Mouse (Mus musculus): ENCODE measurements around the gene Serhl. TPM values are rescaled to one million over a fixed set of nuclear protein-coding genes. Genes with fewer than 3 reads are reported as not detected.
"Not testable (repeated sequence)": the region's sequence is repeated elsewhere in the genome, so short reads cannot be mapped to it uniquely, and the experiment has no call there.

Gene Serhl
- 57.1 and 58.9 TPM in 2 replicates for polyA plus RNA-seq (2016; fragmentation: Nextera tagmentation; extraction: Ambion mirVana)

DNA sequence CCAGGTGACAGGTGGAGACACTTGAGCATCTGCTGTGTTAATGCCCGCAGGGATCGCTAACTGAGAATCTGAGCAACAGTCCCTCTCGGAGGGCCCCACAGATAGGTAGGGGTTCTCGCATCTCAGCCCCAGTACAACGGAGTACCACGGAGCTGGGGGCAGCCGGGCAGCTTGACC lies at the start of gene Serhl:
Gene Serhl, plus strand, starts transcription at position 78 of the 177 bp plus-strand sequence.
- Histone ChIP-seq H3K27ac (no peak within 1 kb of the TSS), H3K4me3 (peak within 1 kb of the TSS; percentile 35), H3K4me1 (replicated peaks) (peaks cover 27% of the 10 kb centered on the region), H3K27me3 (ENCODE audit: insufficient read depth, poor library complexity, severe bottlenecking) (peaks cover 52% of the 10 kb centered on the region), H3K9me3 (no peaks in the 10 kb centered on the region), H3K36me3 (no peaks in the 10 kb centered on the region)
- 13% methylated on average over 7 of the region's 7 CpGs for WGBS
- DNase-seq (ENCODE audit: low spot score): no peak

DNA sequence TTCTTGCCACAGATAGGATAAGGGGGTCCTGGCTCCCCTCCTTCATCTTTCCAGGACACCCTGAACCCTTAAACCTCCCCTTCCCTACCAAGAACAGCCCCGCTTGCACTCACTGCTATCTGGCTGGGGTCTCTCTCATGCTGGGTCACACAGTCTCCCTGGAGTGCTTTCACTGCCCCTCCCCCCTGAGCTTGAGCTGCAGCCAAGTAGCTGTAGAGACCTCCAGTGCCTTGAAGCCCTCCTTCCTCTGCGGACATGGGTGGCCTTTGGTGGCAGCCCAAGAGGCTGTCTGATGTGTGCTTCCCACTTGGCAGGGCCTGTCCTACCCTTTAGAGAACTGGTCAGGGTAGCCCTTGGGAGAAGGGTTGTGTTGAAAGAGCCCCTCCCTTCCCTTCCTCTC lies 49.1 kb upstream of the Serhl start:
- Histone ChIP-seq H3K9me3 (no peaks in the 10 kb centered on the region), H3K4me1 (replicated peaks) (peaks cover 41% of the 10 kb centered on the region), H3K27ac (peak overlapping the region; percentile 6; the same call in 1 of the 2 replicates), H3K4me3 (no peak overlapping the region), H3K36me3 (no peaks in the 10 kb centered on the region), H3K27me3 (ENCODE audit: insufficient read depth, poor library complexity, severe bottlenecking) (peaks cover 56% of the 10 kb centered on the region)
- 42% methylated on average over 2 of the region's 2 CpGs for WGBS
- no peak for DNase-seq (ENCODE audit: low spot score)

DNA sequence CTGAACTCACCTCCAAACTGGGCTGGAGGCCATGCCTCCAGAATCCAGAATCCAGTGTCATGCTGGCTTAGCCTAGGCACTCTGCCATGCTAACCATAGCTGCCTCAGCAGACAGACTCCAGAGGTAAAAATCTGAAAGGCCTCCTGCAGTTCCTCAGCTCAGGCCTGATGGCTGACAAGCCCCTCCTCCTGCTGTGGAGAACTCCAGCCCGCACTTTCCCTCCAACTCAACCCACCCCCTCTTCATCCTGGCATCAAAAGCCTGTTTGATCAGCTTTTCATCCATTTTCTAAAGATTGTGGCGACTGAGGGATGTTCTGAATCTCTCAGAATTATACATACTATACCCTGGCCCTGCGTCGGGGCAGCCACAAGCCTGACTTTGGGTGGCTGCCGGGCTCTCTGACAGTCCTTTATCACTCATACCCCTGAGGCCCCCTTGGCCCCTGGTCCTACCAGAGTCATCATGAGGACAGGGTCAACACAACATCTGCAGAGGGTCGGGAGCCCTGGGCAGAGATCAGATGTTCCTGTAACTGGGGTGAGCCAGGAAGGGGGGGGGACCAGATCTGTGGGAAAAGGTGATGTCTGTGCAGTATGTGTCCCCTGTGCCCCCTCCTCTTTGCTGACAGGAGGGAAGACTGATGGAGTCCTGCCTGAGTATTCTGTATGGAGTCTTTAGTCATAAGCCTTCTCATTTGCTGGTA lies 46.5 kb upstream of the Serhl start:
- Histone ChIP-seq H3K4me1 (replicated peaks) (peaks cover 36% of the 10 kb centered on the region), H3K36me3 (no peaks in the 10 kb centered on the region), H3K9me3 (peaks cover 7% of the 10 kb centered on the region; the same call in 1 of the 2 replicates), H3K27ac (peak overlapping the region; percentile 54), H3K4me3 (peak overlapping the region; percentile 16; the same call in 1 of the 2 replicates), H3K27me3 (ENCODE audit: insufficient read depth, poor library complexity, severe bottlenecking) (peaks cover 40% of the 10 kb centered on the region)
- WGBS: 4% methylated on average over 6 of the region's 6 CpGs
- DNase-seq (ENCODE audit: low spot score): peak; percentile 48

DNA sequence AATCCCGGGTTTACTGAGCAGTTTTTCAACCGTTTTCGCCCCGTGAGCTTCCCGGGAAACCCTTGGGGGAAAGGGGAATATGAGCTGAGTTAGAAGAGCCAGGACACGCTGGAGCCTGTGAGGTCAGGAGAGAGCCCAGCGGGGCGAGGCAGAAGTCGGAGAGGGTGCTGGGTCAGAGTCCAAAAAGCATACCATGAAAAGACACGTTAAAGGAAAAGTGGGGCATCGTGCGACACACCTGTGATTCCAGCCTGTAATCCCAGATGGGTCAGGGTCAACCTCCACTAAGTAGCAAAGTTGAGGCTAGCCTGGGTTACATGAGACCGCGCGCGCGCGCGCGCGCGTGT lies 46.0 kb upstream of the Serhl start:
- H3K27me3 ChIP-seq (ENCODE audit: insufficient read depth, poor library complexity, severe bottlenecking): peaks cover 37% of the 10 kb centered on the region
- H3K4me1 ChIP-seq (replicated peaks): peaks cover 32% of the 10 kb centered on the region
- no peak for DNase-seq (ENCODE audit: low spot score)
- peak overlapping the region; percentile 54 for H3K27ac ChIP-seq
- 71% methylated on average over 22 of the region's 22 CpGs for WGBS
- H3K9me3 ChIP-seq: peaks cover 7% of the 10 kb centered on the region; the same call in 1 of the 2 replicates
- H3K36me3 ChIP-seq: no peaks in the 10 kb centered on the region
- 0 out of 2 replicates have a peak overlapping the region, but pooled peaks have one; percentile 16 for H3K4me3 ChIP-seq

DNA sequence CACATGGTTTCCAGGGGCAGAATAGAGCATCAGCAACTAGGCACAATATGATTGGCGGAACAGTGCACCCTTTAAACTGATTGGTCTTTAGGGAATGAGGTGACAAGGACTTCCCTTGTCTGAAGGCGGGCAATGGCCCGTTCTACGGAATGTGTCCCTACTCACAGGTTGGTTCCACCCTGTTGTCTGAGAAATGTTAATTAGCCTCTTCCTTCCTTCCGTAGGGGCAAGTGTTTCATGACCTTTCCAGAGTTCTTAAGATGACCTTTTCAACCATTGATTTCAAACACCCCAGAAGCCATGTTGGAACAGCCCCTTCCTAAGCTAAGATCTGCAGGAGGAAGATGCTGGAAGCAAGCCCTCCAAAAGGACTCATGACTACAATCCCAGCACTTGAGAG lies 43.7 kb upstream of the Serhl start:
- Histone ChIP-seq H3K4me1 (replicated peaks) (peaks cover 26% of the 10 kb centered on the region), H3K27me3 (ENCODE audit: insufficient read depth, poor library complexity, severe bottlenecking) (peaks cover 15% of the 10 kb centered on the region)
- H3K9me3 ChIP-seq; DNase-seq (ENCODE audit: low spot score); H3K36me3 ChIP-seq; H3K4me3 ChIP-seq; H3K27ac ChIP-seq: not testable (repeated sequence)
- WGBS: 90% methylated on average over 5 of the region's 5 CpGs

DNA sequence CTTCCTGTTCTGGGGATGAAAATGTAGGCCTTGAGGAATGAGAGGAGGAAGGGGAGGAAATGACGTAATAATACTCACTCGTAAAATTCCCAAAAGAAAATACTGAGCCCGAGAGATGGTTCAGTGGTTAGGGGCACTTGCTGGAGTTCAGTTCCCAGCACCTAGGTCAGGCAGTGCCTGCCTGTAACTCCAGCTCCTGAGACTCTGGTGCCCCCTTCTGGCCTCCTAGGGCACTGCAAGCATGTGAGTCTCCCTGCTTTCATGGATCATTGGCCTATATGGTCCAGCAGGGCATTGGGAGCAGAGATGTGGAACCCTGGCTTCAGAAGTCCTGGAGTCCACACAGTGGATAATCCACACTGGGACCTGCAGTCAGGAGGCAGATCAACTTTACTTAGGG lies 43.0 kb upstream of the Serhl start:
- Histone ChIP-seq H3K4me1 (replicated peaks) (peaks cover 33% of the 10 kb centered on the region), H3K9me3 (peaks cover 7% of the 10 kb centered on the region; the same call in 1 of the 2 replicates), H3K27me3 (ENCODE audit: insufficient read depth, poor library complexity, severe bottlenecking) (peaks cover 10% of the 10 kb centered on the region; the same call in 1 of the 2 replicates), H3K36me3 (no peaks in the 10 kb centered on the region), H3K27ac (no peak overlapping the region), H3K4me3 (no peak overlapping the region)
- WGBS: 89% methylated on average over 3 of the region's 3 CpGs
- no peak for DNase-seq (ENCODE audit: low spot score)

DNA sequence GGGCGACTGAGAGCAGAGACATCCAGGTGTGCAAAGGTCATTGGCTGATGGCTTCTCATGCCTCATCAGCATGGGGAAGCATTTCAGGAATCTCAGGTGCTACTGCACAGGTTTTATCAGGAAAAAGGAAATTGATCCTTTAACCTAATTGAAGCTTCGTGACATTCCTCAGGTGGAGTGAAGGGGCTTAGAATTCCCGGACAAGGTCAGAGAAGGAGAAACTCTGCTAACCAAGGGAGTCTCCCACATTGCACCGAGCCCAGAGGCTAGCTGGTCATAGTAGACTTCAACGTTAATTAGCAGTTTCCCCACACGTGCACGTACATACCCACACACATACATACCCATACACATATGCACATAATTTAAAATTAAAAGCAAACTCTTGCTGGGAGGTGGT lies 42.6 kb upstream of the Serhl start:
- Histone ChIP-seq H3K27me3 (ENCODE audit: insufficient read depth, poor library complexity, severe bottlenecking) (0 out of 2 replicates have a peak, but pooled peaks cover 6% of the 10 kb centered on the region), H3K4me3 (no peak overlapping the region), H3K4me1 (replicated peaks) (peaks cover 37% of the 10 kb centered on the region), H3K9me3 (peaks cover 7% of the 10 kb centered on the region; the same call in 1 of the 2 replicates), H3K27ac (no peak overlapping the region), H3K36me3 (no peaks in the 10 kb centered on the region)
- 83% methylated on average over 7 of the region's 7 CpGs for WGBS
- no peak for DNase-seq (ENCODE audit: low spot score)

DNA sequence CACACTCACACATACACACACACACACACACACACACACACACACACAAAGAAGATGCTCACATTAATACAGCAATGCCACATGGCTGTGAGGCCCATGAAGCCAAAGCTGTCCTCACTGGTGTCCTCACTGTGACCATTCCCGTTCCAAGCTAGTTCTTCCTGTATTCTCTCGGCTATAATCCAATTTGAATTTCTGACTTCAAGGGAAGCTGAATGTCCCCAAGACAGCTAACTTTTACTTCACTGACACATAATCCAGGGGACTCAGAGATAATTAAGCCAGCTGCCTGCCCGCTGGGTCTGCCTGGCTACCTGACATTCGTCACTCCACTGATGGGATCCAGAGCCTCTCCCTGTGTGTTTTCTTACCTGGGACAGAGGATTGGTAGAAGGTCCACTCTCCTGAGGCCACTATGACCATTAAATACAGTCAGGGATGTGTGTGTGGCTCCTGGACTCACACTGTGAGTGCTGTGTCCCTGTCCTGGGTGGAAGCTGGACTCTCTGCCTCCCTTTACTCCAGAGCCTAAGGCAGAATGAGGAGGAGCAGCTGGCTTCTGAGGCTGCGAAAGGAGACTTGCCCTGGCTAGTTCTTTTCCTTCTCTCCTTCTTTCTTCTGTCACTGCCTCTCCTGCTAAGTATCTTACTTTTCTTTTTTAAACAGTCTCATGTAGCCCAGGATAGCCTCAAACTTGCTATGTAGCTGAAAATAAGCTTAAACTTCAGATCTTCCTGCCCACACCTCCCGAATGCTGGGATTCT lies 36.8 kb upstream of the Serhl start:
- peaks cover 49% of the 10 kb centered on the region for H3K4me1 ChIP-seq (replicated peaks)
- DNase-seq (ENCODE audit: low spot score): no peak
- H3K27ac ChIP-seq: no peak overlapping the region
- H3K36me3 ChIP-seq: no peaks in the 10 kb centered on the region
- 0 out of 2 replicates have a peak, but pooled peaks cover 3% of the 10 kb centered on the region for H3K9me3 ChIP-seq
- peaks cover 20% of the 10 kb centered on the region; the same call in 1 of the 2 replicates for H3K27me3 ChIP-seq (ENCODE audit: insufficient read depth, poor library complexity, severe bottlenecking)
- WGBS: 79% methylated on average over 6 of the region's 6 CpGs
- H3K4me3 ChIP-seq: no peak overlapping the region

DNA sequence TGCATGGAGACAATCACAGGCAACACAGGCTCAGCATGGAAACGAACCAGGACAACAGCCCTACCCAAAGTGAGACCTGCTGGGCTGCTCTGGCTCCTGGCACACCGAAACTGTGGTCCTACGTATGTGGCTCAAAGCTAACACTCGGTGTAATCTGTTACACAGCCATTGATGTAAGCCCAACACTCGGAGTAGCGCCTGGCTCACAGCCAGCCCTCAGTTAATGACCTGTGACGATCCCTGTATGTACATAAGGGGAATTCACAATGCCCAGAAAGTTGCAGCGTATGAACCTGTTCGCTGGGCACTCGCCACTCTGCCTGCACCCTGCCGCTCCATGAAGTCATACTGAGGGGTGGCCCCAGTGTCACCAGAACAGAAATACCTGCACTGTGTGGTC lies 36.0 kb upstream of the Serhl start:
- DNase-seq (ENCODE audit: low spot score): no peak
- no peak overlapping the region for H3K27ac ChIP-seq
- no peak overlapping the region for H3K4me3 ChIP-seq
- peaks cover 54% of the 10 kb centered on the region for H3K4me1 ChIP-seq (replicated peaks)
- WGBS: 63% methylated on average over 11 of the region's 11 CpGs
- 0 out of 2 replicates have a peak, but pooled peaks cover 4% of the 10 kb centered on the region for H3K9me3 ChIP-seq
- H3K36me3 ChIP-seq: no peaks in the 10 kb centered on the region
- H3K27me3 ChIP-seq (ENCODE audit: insufficient read depth, poor library complexity, severe bottlenecking): peaks cover 20% of the 10 kb centered on the region; the same call in 1 of the 2 replicates

DNA sequence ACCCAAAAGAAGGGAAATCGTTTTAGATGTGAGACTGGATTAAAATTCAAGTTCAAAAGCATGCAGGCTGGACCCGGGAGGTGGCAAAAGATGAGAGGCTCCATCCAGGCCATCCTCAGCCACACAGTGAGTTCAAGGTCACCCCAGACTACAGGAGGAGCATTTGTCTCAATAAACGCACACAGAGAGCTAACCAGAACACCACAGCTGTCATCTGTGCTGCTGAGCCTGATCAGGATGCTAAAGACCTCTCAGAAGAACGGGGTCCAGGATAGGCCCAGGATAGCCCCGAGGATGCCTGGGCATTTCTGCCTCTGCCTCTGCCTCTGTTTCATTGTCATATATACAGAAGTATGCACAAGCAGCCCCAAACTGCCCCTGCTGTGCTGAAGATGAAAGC lies 33.7 kb upstream of the Serhl start:
- DNase-seq (ENCODE audit: low spot score): no peak
- Histone ChIP-seq H3K9me3 (0 out of 2 replicates have a peak, but pooled peaks cover 4% of the 10 kb centered on the region), H3K27me3 (ENCODE audit: insufficient read depth, poor library complexity, severe bottlenecking) (peaks cover 25% of the 10 kb centered on the region; the same call in 1 of the 2 replicates), H3K36me3 (no peaks in the 10 kb centered on the region), H3K4me1 (replicated peaks) (peaks cover 65% of the 10 kb centered on the region), H3K4me3 (no peak overlapping the region), H3K27ac (no peak overlapping the region)
- WGBS: 38% methylated on average over 5 of the region's 5 CpGs

DNA sequence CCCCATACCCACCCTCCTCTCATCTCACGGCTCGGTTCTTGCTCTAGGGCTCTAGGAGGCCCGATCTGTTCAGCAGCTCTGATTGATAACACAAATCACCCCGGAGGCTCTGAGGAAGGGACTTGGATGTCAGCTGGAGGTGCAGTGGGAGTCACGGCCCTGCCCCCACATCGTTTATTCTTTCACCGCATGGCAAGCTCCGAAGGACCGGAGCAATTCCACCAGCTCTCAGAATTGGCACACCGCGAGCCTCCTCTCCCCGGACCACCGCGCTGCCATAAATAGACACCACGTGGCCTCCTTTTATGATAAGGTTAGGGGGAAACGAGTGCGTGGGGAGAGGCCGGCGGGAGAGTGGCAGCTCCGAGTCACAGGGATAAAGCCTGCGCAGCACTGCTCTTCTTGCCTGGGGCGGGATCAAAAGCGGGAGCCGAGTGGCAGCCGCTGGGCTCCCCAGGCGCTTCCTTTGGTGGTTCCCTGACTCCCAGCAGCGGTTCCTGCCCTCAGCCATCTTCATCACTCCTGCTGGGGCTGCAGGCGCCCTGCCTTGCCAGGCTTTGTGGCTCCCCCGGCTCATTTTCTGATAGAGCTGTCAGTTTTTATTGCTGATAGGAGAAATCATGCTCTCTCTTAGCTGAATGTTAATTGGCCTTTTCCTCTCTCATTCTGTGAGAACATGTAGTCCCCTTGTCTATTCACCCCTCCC lies 32.8 kb upstream of the Serhl start:
- peak overlapping the region; percentile 86 for H3K27ac ChIP-seq
- peaks cover 25% of the 10 kb centered on the region; the same call in 1 of the 2 replicates for H3K27me3 ChIP-seq (ENCODE audit: insufficient read depth, poor library complexity, severe bottlenecking)
- H3K9me3 ChIP-seq: 0 out of 2 replicates have a peak, but pooled peaks cover 4% of the 10 kb centered on the region
- under 1% methylated on average over 29 of the region's 29 CpGs for WGBS
- peak overlapping the region; percentile 52 for H3K4me3 ChIP-seq
- peak; percentile 63 for DNase-seq (ENCODE audit: low spot score)
- H3K36me3 ChIP-seq: no peaks in the 10 kb centered on the region
- peaks cover 61% of the 10 kb centered on the region for H3K4me1 ChIP-seq (replicated peaks)

DNA sequence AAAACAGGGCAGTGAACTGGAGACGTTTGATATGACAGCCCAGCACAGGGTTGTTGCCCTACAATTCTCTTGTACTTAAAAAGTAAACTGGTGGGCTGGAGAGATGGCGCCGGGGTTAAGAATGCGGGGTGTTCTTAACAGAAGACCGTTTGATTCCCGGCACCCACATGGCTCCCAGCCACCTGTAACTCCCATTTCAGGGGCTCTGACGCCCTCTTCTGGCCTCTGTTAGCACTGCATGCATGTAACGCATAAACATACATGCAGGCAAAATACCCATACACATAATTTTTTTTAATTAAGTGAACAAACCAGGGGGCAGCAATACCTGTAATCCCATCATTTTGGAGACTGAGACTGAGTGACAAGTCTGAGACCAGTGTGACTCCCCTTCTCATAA lies 31.8 kb upstream of the Serhl start:
- DNase-seq (ENCODE audit: low spot score): no peak
- Histone ChIP-seq H3K4me1 (replicated peaks) (peaks cover 57% of the 10 kb centered on the region), H3K36me3 (no peaks in the 10 kb centered on the region), H3K27ac (no peak overlapping the region), H3K4me3 (no peak overlapping the region; the same call in 1 of the 2 replicates), H3K9me3 (0 out of 2 replicates have a peak, but pooled peaks cover 4% of the 10 kb centered on the region), H3K27me3 (ENCODE audit: insufficient read depth, poor library complexity, severe bottlenecking) (peaks cover 25% of the 10 kb centered on the region; the same call in 1 of the 2 replicates)
- WGBS: 70% methylated on average over 8 of the region's 8 CpGs
